ENCODE assay signal across 7 mouse cellular contexts in genomic region chr11:53735682-53736245, GRCm38 (mm10). TPM values are rescaled to one million over a fixed set of nuclear protein-coding genes. Genes with fewer than 3 reads are reported as not detected.
DNase-seq lines count a peak whose midpoint lies in the region; ATAC-seq lines count a peak whose summit lies in the region.

No protein-coding gene starts in this region.

- intact Hi-C loops in left cerebral cortex, postnatal 10 days (cut with DNase I): loop anchor here (5.0 kb wide), 2 partner anchors 117 to 263 kb away; partner anchors contain the start of gene Gm9837

- ATAC-seq in megakaryocyte progenitor cell, adult 5-6 weeks (replicated peaks; ENCODE audit: poor library complexity): peak; percentile 87

- peak; percentile 77 for DNase-seq in WW6 (ENCODE audit: low read depth, low spot score)
- DNase-seq in cerebellum, postnatal 10 days: peak; percentile 80 to 86
- peak; percentile 45 to 50 for DNase-seq in frontal cortex, postnatal 36 days (ENCODE audit: low spot score in 2 of 2)
- DNase-seq in hindlimb bud, embryonic 11.5 days (ENCODE audit: extremely low spot score, low read depth, low spot score): peak; percentile 77
- peak; percentile 56 to 70 for DNase-seq in left cerebral cortex, postnatal 10 days (ENCODE audit: extremely low spot score in 1 of 2, low spot score in 2 of 2)
- DNase-seq in right cerebral cortex, postnatal 25 days: peak; percentile 24

RNA-seq across cellular contexts. Expression of gene Il5, which starts 15.2 kb away (rescaled TPM):
- under 1 TPM in 1 of 2 experiments, not detected in 1; 0.30 TPM for total RNA-seq in left cerebral cortex, postnatal 10 days (2021)
- not detected in 2 replicates for total RNA-seq in megakaryocyte progenitor cell, adult 5-6 weeks (2015)
- not detected in 2 replicates for total RNA-seq in megakaryocyte progenitor cell, adult 5-6 weeks (2017)

RNA-seq across cellular contexts. Expression of gene Rad50, which starts 28.6 kb away (rescaled TPM):
- total RNA-seq in left cerebral cortex, postnatal 10 days (2021): 1 to 10 TPM; 9.4 to 9.7 TPM
- 49.3 and 57.7 TPM in 2 replicates for total RNA-seq in megakaryocyte progenitor cell, adult 5-6 weeks (2015)
- 66.5 and 79.1 TPM in 2 replicates for total RNA-seq in megakaryocyte progenitor cell, adult 5-6 weeks (2017)

RNA-seq across cellular contexts. Expression of gene Irf1, which starts 34.0 kb away (rescaled TPM):
- total RNA-seq in left cerebral cortex, postnatal 10 days (2021): 1 to 10 TPM; 2.3 to 3.3 TPM
- 25.0 and 29.8 TPM in 2 replicates for total RNA-seq in megakaryocyte progenitor cell, adult 5-6 weeks (2015)
- total RNA-seq in megakaryocyte progenitor cell, adult 5-6 weeks (2017): 32.9 and 46.8 TPM in 2 replicates

RNA-seq across cellular contexts. Expression of gene Gm17334, which starts 37.2 kb away (rescaled TPM):
- total RNA-seq in left cerebral cortex, postnatal 10 days (2021): under 1 TPM in 1 of 2 experiments, not detected in 1; 0.41 TPM
- not detected in 2 replicates for total RNA-seq in megakaryocyte progenitor cell, adult 5-6 weeks (2015)
- 0.37 TPM in 1 of 2 replicates, not detected in the other for total RNA-seq in megakaryocyte progenitor cell, adult 5-6 weeks (2017)

Comparison
In these comparisons a context has a peak if more than half of its experiments do, and no peak if none do; other contexts are left out.
1. Peak in every context shown above with its lines: DNase-seq and ATAC-seq.
2. DNase-seq: peak in every context shown above with its lines; median percentile 83 in cerebellum, postnatal 10 days; 77 in WW6; 77 in hindlimb bud, embryonic 11.5 days; 63 in left cerebral cortex, postnatal 10 days; 48 in frontal cortex, postnatal 36 days; 24 in right cerebral cortex, postnatal 25 days.
3. RNA of gene Rad50, which starts 28.6 kb away (total RNA-seq): 49.3 to 79.1 TPM in megakaryocyte progenitor cell, adult 5-6 weeks; 9.4 to 9.7 TPM in left cerebral cortex, postnatal 10 days; every median in the first group is over 4 times any median in the second.
4. RNA of gene Irf1, which starts 34.0 kb away (total RNA-seq): 25.0 to 46.8 TPM in megakaryocyte progenitor cell, adult 5-6 weeks; 2.3 to 3.3 TPM in left cerebral cortex, postnatal 10 days; every median in the first group is over 4 times any median in the second.